Mouse (Mus musculus) CH12F3 (cell line): ENCODE results near the gene Scube1.

Experiments
- in situ Hi-C: fragments of 300-500 bp; cut with MboI; formaldehyde crosslinking; loops from 2 replicates; pipeline ENCODE4 v1.14.3; 2020; ENCODE audit warnings: low sequenced_read_pairs

Scube1 gene

DNA sequence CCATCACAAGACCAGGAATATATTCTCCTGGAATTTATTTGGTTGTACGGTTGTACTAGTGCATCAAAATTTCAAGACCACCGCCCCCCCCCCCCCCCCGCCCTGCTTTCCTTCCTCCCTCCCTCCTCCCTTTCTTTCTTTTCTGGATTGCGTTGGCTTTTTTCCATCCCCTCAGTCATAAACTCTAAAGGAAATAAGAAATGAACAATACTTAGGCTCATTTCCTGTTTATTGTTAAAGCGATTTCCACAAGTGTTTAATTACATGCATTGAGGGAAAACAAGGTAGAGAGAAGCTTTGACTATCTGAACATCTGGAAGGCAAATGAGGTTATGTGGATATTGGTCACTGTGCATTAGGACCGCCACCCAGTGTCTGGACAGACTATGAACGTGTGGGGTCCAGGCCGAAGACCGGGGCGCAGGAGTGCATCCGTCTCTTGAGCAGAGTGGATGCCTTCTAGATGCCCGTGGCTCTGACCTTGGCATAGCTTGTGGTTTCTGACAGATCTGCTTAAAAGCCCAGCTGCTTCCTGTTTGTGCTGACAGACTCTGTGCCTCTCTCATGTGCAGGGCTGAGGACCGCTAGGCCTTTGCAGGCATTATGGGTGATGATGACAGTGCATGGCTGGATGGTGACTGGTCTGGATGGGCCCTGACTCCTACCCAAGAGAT is 122.3 kb downstream of the Scube1 start:
- in situ Hi-C loops: no loop called here

DNA sequence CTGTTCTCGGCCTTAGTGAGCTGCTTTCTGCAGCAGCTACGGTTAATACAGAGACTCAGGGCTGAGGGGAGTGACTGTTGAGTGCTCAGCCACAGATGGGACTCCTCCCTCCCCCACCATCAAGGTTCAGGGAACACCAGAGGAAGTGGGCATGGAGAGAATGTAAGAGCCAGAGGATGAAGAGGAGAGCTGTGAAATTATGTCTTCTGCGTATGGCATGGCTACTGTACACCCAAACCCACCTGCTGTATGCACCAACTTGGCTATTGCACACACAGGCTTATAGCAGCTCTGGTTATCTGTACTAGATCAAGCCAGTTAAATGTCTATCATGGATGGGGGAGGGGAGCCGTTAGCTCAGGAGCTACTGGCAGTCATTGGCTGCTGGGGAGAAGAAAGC is 123.6 kb downstream of the Scube1 start:
- in situ Hi-C loops: no loop called here

DNA sequence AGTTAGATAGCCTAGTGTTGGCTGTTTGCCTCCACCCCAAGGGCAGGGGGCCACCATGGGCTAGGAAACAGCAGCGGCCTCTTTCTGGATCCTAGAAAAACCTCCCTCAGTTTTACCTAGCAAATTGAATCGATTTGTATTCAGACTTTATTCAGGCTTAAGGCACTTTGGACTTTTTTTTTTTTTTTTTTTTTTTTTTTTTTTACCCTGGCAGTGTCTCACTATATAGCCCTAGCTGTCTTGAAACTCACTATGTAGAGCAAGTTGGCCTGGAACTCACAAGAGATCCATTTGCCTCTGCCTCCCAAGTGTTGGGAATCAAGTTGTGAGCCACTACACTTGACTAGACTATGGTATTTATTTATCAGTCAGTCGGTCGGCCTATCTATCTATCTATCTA is 128.0 kb downstream of the Scube1 start:
- in situ Hi-C loops: no loop called here

DNA sequence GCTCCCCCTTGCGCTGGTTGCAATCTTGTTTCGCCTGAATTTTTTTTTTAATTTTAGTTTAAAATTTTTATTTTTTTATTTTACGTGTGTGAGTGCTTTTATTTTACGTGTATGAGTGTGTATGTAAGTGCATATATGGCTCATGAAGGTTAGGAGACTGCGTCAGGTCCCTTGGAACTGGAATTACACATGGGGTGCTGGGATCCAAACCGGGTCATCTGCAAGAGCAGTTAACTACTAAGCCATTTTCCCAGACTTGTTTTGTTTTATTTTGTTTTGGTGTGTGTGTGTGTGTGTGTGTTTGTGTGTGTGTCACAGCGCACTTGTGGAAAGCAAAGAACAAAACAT is 129.5 kb downstream of the Scube1 start:
- in situ Hi-C loops: no loop called here

DNA sequence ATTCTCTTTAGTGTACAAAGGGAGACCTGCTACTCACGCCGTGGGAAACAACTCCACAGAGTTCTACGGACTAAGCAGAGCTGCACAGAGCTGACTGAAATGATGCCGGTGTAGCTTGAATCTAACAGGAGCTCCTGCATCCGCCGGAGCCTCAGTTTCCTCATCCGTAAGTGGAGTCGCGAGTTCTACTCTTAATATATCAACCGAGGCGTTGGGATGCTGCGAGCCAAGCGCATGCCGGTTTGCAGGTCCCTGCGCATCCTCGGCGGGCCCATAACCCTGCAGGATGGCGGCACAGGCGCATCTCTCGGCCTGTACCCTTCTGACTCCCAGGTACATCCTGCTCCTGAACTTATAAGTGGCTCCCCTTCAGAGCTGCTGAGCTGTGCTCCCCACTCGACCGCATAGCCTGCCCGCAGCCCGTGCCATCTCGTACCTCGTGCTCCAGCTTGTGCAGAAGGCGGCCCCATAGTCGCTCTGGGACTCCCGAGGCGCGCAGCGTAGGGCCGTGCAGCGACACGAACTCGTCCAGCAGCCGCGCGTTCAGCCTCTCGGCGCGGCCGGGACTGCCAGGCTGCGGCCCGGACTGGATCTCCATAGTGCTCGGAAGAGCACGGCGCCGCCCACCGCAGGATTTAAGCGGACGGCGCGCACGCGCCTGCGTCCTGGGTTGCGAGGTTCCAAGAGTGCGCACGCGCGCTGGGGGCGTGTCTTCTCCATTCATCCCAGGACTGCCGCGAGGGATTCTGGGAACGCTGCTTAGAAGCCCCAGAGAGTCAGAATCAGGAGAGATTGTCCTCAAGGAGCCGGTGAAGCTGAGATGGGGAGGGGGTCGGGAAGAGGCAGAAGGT is 130.1 kb downstream of the Scube1 start, which contains the start of gene Ttll12:
Gene Ttll12, minus strand, starts transcription at position 645 of the 851 bp plus-strand sequence.
- in situ Hi-C loops: no loop called here

DNA sequence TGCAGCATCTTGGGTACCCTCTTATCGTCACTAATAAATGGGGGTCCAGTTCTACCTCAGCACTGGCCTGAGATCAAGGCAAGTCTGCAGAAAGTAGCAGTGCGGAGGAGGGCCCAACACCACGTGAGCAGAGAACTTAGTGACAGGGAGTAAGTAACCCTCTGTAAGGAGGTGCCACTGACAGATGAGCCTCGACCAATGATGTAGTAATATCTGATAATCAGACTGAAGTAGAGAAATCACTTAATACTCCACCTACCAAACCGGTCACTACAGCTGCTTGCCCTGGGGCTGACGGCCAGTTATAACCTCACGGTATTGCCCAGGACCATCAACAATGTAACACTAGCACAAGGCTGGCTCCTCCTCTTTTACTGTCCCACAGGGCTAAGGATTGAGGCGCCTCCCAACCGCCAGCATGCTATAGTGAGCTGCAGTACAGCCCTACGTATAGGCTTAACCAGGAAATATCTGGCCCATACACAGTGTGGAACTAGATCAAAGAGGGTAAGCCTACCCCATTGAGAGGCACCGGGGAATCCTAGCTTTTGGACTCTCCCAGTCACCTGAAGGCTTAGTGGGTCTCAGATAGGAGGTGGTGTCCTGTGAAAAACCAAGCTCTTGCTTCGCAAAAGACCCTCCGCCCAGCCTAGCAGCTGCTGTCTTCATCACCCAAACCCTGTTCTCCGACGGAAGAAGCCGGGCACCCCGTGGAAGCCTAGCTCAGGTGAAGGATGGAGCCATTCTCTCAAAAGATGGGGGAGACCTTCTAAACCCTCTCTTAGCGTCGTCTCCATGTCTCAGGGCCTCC is 130.9 kb downstream of the Scube1 start:
- in situ Hi-C loops: no loop called here

DNA sequence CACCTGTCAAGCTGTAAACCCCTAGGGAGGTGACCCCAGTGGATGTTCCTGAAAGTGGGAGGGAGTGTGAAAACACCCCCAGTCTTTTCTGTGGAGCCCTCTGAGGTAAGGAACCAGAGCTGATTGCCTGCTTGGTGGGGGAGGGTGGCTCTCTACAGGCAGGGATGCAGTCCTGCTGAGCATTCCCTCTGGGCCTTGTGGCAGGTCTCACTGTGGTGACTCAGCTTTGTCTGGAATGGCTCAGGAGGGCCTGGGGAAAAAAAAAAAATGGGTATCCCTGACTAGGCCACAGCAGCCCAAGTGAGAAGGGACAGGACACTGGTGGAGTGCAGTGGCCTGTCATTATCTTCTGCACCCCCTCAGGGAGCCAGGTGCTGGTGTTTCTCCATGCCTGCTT is 131.6 kb downstream of the Scube1 start:
- in situ Hi-C loops: no loop called here

DNA sequence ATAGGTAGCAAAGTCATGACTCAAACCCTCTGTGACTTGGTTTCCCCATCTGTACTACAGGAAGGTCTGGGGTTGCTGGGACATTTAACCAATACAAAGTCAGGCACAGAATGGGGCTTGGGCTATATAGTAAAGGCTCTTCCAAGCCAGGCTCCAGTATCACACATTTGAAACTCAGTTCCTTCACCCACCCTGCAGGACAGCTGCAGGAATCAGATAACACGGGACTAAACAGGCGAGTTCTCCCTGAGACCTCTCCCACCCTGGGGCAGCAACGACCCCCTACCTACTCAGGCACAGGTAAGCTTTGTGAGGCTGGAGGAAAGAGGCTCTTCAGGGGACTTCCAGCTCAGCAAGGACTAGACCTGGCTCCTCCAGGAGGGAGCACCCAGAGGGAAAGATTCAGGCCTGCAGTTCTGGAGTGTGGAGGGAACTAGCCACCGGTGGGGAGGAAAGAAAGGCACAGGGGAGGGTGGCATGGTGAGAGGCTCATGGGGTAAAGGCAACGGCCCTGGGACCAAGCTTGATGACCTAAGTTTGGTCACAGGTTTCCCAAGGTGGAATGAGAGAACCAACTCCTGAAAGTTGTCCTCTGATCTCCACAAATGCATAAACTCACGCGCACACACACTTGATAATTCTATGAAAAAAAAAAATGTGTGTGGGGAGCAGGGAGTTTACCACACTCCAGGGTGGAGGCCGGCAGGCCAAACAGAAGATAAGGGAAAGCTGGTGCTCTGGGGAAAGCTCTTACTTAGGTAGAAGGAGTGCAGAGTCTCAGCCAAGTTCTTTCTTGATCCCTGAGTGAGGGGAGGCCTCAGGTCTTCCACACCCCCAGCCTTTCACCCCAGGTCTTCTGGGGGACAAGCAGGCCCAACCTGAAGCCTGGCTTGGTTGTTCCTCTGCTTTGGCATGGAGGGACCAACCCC is 132.3 kb downstream of the Scube1 start:
- in situ Hi-C loops: no loop called here

DNA sequence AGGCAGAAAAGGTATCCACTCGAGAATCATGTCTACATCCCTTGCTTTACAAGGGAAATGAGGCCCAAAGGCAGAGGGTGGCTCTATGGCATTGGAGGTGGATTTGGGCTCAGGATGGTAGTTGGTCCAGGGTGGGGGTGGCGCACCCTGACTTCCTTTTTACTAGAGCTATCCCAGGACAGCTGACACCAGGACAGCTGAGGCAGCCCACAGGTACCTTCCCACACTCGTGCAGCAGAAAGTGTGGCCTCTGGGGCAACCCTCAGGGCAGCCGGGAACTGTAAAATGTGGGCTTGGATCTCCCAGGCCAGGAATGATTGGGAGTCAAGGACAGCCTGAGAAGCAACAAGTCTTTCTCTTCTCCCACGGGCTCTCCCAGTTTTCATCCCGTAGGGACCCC is 133.1 kb downstream of the Scube1 start:
- in situ Hi-C loops: no loop called here

DNA sequence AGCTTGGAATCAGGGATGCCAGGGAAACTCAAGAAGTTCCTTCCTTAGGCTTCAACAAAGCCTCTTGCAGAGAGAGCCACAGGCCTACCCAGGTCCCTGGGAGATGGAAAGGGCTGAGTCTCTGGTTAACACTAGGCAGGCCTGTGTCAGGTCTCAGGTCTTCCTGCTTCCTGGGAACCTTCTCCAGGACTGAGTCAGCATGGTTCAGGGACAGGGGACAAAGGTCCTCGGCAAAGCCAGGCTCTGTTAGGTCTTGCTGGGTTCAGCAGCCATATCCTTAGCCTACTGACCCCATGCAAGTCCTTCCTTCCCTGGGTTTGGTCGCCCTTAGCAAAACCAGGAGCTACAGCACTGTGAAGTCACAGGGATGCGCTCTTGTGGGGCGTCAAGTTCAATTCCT is 134.0 kb downstream of the Scube1 start:
- in situ Hi-C loops: no loop called here

DNA sequence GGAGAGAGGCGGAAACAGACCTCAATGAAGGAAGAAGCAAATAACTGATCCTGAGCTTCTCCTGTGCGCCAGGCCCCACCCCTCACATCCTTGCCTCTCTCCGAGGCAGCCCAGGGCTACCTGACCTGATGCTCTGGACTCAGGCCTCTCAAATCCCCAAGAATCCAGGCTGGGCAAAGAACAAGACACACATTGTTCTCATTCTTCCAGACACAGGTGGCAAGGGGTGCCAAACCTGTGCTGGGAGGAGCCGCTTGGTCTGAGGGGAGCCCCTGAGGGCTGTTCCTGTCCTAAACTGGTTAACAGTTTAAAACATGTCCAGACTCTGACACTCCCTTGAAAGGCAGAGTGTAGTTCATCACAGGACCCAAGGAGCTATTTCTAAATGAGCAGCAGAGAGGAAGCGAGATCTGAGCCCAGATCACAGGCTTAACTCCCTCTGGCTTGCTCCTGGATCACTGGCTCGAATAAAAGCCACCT is 140.0 kb downstream of the Scube1 start:
- in situ Hi-C loops: no loop called here

DNA sequence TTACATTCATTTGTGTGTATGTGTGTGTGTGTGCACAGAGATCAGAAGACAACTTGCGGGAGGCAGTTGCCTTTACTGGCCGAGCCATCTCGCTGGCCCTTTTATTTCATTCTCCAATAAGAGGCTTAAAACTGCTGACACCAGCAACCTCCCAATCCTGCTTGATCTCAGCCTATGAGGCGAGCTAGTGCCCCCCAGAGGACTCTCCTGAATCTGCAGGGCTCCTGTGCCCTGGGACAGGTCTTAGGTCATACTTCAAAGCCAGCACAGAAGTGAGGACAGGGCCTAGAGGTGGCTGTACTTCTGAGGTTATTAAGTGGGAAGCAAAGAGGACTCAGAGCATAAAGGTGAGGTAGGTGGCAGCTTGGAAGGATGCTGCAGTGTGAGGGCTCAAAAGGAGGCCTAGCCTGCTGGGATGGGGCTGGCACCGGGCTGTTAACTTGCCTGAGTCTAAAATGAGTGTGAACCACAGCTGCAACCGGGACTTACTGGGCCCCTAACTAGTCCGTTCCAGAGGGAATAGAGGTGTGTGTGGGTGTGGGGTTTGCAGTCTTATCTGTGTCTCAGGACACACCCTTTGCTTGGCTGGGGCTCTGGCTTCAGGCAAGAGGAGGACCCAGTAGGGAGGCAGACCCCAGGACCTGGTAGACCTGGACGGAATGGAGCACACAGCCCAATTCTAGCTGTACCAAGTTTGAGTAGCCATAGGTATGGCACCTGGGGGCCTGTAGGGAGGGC is 141.2 kb downstream of the Scube1 start:
- in situ Hi-C loops: no loop called here

DNA sequence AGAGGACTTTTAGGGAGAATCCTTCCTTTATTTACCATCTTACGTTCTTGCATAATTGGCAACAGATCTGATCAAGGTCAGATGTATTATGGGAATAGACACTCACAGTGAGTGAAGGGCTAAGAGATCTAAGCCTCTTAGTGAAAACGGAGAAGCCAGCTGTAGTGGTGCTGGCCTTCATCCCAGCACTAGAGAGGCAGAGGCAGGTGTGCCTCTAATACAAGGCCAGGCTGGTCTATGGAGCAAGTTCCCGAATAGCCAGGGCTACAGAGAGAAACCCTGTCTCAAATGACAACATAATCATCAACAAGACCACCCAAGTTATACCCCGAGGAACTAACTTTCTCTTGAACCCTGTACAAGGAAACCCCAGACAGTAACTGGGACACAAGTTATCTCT is 141.9 kb downstream of the Scube1 start:
- in situ Hi-C loops: no loop called here

DNA sequence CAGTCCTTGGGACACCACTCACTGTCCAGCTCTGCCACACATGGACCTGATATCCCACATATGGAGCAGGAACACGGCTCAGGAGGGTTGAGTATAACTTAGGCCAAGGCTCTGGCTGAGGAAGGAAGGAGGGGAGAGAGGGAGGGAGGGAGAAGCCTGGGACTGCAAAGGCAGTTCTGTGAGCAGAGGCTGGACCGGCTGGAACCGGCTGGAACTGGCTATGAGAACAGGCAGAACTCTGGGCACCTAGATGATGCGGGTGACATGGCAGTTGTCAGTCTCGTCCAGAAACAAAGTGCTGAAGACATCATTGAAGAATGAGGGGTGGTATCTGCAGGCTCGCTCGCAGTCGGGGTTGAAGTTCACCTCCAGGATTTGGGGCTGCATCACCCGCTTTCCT is 148.2 kb downstream of the Scube1 start:
- in situ Hi-C loops: no loop called here

DNA sequence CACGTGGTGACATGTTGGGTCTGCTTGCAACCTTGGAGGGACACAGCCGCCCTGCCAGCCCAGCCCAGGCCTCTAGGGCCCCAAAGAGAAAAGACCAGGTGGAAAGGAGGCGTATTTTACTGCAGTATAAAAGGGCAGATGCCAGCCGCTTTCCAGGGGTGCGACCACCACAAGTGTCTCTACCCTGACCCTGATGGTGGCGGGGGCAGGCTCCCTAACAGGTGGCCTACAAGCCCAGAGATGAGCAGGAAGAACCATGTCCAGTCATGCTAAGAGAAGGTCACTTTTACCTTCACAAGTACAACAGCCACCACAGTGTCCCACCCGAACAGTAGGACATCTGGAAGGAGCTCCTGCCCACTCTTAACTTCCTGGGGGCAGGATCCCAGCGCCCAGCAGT is 149.3 kb downstream of the Scube1 start:
- in situ Hi-C loops: no loop called here

DNA sequence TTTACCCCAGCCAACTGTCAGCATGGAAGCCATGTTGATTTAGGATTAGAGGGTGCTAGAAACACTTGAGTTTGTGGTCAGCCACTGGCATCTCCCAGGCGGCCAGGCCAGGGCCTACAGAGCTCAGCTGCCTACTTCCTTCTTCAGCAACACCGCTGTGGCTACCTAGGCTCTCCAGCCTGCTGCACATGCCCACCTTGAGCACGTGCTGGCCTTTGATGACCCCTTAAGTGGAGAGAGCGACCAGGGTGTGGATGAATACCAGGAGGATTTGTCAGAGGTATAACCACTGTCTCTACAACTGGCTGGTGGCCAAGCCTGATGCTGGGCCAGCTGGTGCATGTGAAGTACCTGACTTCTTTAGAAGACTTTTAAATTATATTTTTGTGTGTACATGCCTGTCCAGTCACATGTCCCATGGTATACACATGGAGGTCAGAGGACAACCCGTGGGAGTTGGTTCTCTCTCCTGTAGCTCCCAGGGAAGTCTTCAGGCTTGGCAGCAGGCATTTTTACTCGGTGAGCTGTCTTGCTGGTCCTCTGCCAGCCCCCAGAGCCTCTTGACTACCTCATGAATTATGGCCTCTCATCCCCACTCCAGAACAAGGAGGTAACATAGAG is 150.0 kb downstream of the Scube1 start:
- in situ Hi-C loops: no loop called here

DNA sequence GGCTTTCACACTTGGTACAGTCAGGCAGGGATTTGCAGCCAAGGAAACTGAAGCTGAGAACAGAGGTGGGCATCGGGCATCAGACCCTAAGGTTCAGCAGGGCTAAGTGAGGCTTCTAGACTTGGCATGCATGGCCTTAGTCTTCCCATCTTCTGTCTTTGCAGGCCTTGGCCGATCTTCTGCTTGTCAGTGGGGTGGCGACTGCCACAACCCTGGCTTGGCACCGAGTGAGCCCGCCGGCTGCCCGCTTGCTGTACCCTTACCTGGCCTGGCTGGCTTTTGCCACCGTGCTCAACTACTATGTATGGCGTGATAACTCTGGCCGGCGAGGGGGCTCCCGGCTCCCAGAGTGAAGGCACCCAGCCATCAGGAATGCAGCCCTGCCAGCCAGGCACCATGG is 151.2 kb downstream of the Scube1 start:
- in situ Hi-C loops: no loop called here

DNA sequence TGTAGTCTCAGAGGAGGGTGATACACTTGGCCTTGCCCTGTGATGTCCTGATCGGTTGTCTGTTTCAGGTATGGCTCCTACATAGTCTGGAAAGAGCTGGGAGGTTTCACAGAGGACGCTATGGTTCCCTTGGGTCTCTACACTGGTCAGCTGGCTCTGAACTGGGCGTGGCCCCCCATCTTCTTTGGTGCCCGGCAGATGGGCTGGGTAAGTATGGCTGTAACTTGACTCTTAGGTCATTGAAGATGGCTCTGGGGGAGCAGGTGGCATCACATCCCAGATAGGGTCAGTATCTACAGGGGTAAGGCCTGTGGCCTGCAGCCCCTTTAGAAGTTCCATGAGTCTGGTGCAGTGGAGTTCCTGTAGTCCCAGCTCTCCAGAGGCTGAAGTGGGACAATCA is 152.7 kb downstream of the Scube1 start:
- in situ Hi-C loops: no loop called here

DNA sequence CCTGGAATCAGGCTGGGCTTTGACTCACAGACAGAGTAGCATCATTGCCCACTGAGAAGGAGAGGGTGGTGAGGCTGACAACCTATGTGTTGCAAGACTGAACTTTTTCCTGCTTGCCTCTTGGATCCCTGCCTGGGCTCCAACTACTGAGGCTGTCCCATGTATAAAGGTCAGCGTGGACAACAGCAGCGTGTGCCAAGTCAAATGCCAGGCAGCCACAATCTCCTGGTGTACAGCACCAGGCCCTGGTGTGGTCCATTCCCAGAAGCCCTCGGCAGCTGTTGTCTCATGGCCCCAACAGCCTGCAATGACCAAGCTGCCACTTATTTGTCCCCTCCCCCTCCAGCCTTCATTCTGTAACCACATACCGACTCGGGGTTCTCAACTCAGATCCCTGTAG is 153.2 kb downstream of the Scube1 start:
- in situ Hi-C loops: no loop called here
